Comparison of ENCODE assay signal across 8 mouse cellular contexts in genomic region chr5:139015097-139015496, GRCm38 (mm10). TPM values are rescaled to one million over a fixed set of nuclear protein-coding genes. Genes with fewer than 3 reads are reported as not detected.
DNase-seq lines count a peak whose midpoint lies in the region; ATAC-seq lines count a peak whose summit lies in the region.

No protein-coding gene starts in this region.

- H3K27ac ChIP-seq in liver, embryonic 16.5 days (ENCODE audit: low read length): no peak overlapping the region

- H3K9me3 ChIP-seq in liver, embryonic 16.5 days (replicated peaks; ENCODE audit: control insufficient read depth, low read length): no peaks in the 10 kb centered on the region

- peak; percentile 65 for ATAC-seq in liver, embryonic 16.5 days (ENCODE audit: low read depth)

- WGBS in liver, embryonic 16.5 days (ENCODE audit: insufficient replicate concordance): 51% methylated on average over 3 of the region's 3 CpGs

- H3K36me3 ChIP-seq in liver, embryonic 16.5 days (ENCODE audit: control insufficient read depth, insufficient read depth): no peaks in the 10 kb centered on the region

- H3K27me3 ChIP-seq in liver, embryonic 16.5 days (ENCODE audit: control insufficient read depth, insufficient read depth, low read depth, low read length): no peaks in the 10 kb centered on the region

- no peak overlapping the region for H3K4me2 ChIP-seq in liver, embryonic 16.5 days (ENCODE audit: low read depth, low read length)

- no peaks in the 10 kb centered on the region; the same call in 1 of the 2 replicates for H3K4me1 ChIP-seq in liver, embryonic 16.5 days (ENCODE audit: control insufficient read depth, low read depth, low read length)

- peak; percentile 50 for DNase-seq in layer of hippocampus, adult 11-12 months (ENCODE audit: low spot score)
- no peak for DNase-seq in layer of hippocampus, postnatal 36 days
- peak; percentile 95 for DNase-seq in adrenal gland, postnatal 25 days
- DNase-seq in heart, postnatal 4 days: peak; percentile 75
- DNase-seq in testis, postnatal 14 days (ENCODE audit: low spot score): peak; percentile 81
- no peak for DNase-seq in layer of hippocampus, adult 18-20 months (ENCODE audit: low spot score in 2 of 2)
- no peak for DNase-seq in thymus, postnatal 4 days

- no peak overlapping the region for H3K4me3 ChIP-seq in liver, embryonic 16.5 days (ENCODE audit: low read depth, low read length)

- H3K9ac ChIP-seq in liver, embryonic 16.5 days (ENCODE audit: low read depth, low read length): no peak overlapping the region

RNA-seq across cellular contexts. Expression of gene Pdgfa, which starts 17.9 kb away (rescaled TPM):
- 10 to 100 TPM; 36.1 to 40.8 TPM for total RNA-seq in layer of hippocampus, postnatal 36 days (2021)
- total RNA-seq in adrenal gland, postnatal 25 days (2021): 29.5 and 30.0 TPM in 2 replicates
- 10 to 100 TPM; 54.5 to 59.3 TPM for total RNA-seq in heart, postnatal 4 days (2021)
- polyA plus RNA-seq in liver, embryonic 16.5 days (2015; fragmentation: Nextera tagmentation; extraction: Ambion mirVana): 2.3 and 3.1 TPM in 2 replicates
- total RNA-seq in layer of hippocampus, adult 18-20 months (2021): 10 to 100 TPM; 45.8 to 45.9 TPM

Comparison
In these comparisons a context has a peak if more than half of its experiments do, and no peak if none do; other contexts are left out.
1. DNase-seq: peak in layer of hippocampus, adult 11-12 months (single experiment), adrenal gland, postnatal 25 days (single experiment), heart, postnatal 4 days (single experiment) and testis, postnatal 14 days (single experiment); none in layer of hippocampus, postnatal 36 days (0 of 2), layer of hippocampus, adult 18-20 months (0 of 2) and thymus, postnatal 4 days (single experiment).